Mouse (Mus musculus): ENCODE measurements around the gene Tnr.
A peak's percentile ranks its signal among the peaks of the same experiment; 100 is the strongest.

Tnr gene

DNA sequence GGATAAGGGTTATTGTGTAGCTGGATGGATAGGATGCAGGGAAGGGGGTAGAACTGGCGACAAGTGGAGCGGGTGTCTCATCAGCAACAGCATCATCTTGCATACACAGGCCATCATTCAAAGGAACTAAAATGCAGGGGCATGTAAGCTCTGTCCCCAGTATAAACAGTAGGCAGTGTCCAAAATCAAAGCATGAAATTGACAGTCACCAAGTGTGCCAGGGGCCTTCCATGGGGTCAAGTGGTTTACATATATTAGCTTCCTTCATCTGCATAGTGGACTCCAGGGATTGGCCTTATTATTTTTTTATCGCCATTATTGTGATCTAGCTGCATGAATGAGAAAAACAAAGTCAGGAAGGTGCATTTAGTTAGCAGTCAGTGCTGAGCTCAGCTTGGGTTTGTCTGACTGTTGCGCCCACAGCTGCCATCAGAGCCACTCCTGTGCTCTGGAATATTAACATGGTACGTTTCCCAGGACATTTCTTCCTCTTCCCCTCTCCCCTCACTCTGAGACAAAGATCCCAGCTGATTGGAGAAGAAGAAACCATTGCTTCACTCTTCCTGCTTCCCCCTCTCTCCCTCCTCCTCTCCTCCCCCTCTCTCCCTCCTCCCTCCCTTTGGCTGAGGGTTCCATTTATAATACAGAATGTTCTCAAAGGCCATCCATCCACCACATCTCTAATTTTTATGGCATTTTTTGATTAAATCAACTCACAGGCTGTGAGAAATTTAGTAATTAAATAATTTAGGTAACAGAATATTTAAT, 106.4 kb downstream of the Tnr start:
- DNase-seq (ENCODE audit: low spot score in 2 of 2) = no peak

DNA sequence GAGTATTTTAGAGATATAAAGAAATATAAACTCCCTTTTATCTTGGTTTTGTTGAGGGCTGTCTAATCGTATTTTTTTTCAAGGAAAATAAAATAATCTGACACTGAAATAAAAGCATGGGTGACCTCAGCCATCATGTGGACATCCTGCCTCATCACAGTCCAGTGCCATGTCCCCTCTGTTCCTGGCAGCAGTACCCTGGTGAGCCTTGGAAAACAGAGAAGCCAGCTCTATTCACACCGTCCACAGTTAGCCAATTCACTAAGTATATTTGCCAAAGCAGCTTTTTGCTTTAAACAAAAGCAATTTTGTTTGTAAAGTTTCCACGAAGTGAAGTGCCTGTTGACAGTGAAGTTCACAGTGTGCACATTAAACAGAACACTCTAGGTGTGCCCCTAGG, 109.0 kb downstream of the Tnr start:
- DNase-seq (ENCODE audit: low spot score in 2 of 2) = no peak

DNA sequence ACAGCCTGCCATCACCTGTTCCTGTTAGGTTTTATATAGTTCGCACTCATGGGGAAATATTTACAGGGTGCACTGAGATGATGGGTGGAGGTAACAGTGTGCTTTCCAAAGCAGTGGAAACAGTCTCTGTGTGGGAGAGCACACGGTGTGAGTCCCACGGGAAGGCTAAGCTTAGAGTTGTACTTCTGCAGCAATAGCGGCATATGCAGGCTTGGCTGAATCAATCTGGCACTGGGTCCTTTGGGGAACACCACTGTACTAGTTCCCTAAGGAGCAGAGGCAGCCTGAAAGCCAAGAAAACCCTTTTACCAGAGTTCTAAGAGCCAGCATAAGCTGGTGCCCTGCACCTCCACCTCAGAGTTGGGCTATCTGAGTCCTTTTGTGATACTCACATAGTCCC, 115.8 kb downstream of the Tnr start:
- no peak for DNase-seq (ENCODE audit: low spot score in 2 of 2)

DNA sequence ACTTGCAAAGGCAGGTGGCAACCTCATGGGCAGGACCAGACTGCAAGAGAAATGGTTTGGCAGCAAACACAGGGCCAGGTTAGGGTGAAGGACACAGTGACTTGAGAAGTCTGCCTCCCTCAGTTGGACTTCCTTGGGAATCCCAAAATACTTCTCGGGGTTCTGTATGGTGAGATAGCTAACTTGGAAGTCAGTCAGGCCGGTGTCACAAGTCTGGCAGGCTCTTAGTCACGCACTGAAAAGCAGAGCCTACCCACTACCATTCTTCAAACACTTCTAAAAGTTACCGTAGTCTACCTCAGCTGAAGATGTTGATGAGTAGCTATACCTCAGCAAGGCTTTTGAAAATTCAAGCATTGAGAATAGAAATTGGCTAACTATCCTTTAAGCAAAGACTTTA, 122.2 kb downstream of the Tnr start:
- no peak for DNase-seq (ENCODE audit: low spot score in 2 of 2)

DNA sequence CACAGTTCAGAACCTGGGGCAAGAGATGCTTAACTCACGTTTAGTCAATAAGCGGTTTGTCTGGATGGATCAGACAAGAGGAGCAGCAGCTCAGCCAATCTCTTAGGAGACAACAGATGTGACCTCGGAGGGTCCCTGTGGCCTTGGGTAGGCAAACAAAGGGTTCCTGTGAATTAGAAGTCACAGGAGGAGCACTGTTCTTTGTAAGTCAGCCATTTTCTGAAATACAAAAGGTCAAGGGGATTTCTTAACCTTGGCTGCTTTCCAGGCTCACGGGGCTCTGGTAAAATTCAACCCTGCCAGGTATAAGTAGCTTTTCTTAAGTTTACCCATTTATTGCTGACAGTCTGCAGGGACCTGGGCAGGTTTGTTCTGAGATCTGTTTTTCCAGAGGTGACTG, 126.9 kb downstream of the Tnr start:
- DNase-seq (ENCODE audit: low spot score in 2 of 2) = no peak

DNA sequence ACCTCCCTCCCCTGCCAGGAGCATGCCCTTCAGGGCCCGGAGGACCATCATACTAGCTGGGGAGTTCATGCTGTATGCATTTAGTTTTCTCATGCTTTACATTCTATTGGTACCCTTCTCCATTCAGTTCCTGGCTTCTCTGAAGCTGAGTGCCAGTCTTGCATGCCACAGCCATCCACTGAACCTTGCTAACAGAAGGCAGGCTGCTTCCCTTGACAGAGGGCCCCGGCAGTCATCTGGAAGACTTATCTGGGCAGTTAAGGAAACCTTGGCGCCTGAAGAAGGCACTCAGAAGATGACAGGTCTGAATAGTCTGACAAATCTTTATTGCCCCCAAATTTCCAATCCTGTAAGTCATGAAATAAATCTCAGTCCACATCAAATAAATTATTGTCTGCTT, 131.7 kb downstream of the Tnr start:
- no peak for DNase-seq (ENCODE audit: low spot score in 2 of 2)

DNA sequence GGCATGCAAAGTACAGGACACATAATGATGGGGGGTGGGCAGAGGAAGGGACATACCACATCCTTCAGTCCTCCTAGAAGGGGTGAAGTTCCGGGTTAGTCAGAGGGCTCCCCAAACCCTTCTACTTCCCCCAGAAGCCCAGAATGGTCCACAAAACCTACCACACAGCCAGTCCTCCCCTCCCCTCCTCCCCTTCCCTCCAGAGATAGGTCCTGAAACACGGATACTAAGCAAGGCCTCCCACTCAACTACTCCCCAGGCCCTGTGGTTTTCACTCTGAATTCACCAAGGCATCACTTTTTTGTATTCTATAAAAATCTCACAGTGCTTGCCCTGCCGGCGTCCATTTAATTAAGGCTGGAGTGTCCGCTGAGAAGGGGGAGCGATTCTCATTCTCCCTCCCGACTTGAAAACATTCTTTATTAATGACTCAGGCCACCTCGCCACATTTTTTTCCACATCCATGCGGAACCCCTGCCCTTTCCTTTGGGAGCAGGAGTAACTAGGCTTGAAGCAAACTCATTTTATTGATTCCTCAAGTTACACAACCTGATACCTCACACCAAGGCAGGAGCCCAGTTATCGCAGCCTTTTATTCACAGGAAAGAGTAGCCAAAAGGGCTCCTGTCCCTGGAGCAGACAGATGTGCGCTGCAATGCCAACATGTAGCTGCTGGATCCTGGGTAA, 134.4 kb downstream of the Tnr start:
- no peak for DNase-seq (ENCODE audit: low spot score in 2 of 2)

DNA sequence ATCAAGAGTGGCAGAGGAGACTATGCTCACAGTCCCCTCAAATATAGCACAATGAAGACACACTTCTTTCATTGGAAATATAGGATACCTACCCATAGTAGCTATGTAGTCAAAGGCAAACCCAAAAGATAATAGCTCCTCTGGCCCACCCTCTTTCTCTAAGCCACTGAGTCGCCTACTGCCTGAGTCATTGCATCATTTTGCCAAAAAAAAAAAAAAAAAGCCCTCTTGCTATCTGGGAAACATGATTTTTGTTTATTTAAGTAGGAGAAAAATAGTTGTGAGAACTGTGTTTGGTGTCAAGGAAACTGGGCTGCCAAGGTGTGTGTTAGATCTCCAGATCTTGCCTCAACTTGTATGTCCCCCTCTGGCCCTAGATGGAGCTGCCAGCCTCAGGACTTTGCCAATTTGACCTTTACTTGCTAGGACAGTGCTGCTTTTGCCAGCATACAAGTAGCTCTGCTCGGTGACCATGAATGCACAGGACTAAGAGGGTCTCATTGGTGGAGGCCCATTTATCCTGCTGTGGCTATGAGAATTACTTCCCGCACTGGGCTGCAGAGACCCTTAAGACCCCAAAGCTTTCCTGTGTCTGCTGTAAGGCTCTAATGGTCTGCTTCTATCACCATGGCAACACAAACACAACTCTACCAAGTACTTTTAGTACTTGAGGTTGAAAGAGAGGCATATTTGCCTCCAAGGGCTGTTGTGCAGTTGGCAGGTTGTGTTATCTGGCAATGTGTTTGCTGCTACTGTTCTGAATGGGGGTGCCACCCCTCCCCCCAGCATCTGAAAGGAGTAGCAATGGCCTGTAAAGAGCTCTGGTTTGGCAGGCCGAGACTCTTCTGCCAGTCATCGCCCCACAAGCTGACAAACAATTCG, 137.3 kb downstream of the Tnr start:
- DNase-seq (ENCODE audit: low spot score in 2 of 2) = peak in 1 of 2 experiments; percentile 21

DNA sequence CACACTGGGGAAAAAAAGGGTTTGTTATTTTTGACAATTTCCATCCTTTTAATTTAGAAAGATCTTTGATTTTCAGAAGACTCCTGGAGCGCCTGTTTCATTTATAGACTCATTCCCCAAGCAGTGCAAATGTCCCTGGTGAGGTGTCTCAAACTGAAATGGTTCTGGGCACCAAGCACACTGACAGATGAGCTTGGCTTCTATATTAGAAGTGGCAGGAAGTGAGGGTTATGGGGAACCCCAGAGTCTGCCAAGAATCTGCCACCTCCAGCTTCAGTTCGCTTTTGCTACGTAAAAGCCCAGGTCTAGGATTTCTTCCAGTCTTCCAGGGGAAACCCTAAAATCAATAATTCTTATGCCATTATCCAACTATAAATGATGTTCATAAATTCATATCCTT, 140.9 kb downstream of the Tnr start:
- DNase-seq (ENCODE audit: low spot score in 2 of 2) = no peak

DNA sequence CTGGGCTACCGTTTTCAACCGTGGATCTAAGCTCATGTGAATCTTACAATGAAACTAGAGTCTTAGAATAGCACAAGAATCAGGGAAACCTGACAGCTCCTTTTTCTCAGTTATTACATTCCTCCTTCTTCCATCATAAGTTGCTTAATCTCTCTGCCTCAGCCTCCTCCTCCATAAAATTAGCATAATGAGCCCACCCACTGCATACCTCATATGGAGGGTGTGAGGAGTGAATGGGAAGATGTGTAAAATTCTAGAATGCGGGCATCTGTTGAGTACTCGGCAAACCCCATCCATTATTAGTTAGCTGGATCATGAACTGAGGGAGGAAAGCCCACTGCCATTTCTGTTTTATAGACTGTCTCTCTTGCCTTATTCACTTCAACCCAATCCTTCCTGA, 141.4 kb downstream of the Tnr start:
- DNase-seq (ENCODE audit: low spot score in 2 of 2) = no peak

DNA sequence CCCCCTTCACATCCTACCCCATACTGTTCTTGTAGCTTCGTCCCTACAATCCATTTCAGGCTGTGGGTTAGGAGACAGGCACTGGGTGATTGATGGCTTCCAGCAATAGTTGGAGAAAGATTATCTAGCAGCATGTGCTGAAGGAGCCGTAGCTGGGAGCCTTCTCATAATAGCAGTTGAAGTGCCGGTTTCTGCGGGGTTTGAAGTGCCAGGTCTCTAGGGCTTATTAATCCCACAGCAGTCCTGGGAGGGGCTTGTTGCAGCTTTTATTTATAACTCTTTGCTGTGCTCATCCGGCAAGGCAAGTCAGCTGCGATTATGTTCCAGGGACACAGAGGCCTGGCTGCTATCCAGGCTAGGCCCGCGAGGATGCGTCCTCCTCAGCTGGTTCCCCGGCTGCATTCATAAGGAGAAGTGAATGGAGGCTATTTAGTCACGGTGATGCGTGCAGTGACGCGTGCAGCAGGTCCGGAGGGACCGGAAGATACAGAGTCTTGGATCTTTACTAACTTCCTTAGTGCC, 147.1 kb downstream of the Tnr start:
- peak in 1 of 2 experiments; percentile 59 for DNase-seq (ENCODE audit: low spot score in 2 of 2)

DNA sequence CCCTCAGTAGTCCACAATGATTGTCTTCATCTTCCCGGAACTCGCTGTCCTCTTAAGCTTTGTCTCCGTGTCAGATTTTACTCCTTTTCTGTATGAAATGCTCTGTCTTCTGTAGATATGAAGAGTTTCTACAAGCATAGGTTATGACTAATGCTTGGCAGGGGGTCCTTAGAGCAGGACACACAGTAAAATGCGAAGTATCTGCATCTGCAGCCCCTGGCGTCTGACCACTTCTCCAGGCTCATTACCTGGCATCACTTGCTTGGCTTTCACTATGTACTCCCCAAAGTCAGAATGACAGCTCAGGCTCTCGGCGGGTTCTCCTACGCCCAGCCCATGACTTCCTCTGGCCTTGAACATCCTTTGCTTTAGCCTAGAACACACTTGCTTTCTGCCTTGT, 147.6 kb downstream of the Tnr start:
- DNase-seq (ENCODE audit: low spot score in 2 of 2) = no peak

DNA sequence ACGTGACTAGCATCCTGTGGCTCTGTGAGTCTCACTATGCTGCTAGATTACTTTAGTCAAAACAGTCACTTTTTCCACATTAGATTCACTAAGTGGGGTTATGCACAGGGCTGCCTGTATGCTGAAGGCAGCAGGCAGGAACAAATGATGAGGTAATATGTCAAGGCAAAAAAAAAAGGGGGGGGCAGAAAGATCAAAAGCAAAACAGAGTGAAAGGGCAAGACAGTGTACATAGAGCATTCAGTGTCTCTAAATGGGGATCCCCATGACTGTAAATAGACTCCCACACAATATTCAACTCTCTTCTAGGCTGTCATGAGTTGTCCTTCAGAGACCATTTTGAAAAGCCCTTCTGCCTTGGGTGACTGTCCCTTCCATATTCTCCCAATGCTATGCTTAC, 150.7 kb downstream of the Tnr start:
- DNase-seq (ENCODE audit: low spot score in 2 of 2) = no peak

DNA sequence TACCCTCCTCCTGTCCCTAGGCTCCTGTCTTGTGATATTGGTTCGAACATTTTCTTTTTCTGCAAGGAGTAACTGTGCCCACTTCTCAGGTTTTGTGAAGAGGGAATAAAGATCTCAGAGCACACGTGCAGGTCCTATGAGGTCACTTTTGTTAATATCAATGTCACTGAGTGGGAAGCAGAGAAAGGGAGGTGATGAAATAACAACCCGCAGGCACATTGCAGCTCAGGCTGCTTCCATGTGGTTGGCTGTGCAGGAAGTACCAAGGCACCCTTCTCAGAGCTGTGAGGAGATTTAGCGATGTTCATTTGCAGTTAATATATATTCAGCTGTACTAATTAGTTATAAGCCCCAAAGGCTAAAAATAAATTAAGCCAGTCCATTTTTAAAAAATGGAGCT, 151.9 kb downstream of the Tnr start:
- no peak for DNase-seq (ENCODE audit: low spot score in 2 of 2)

DNA sequence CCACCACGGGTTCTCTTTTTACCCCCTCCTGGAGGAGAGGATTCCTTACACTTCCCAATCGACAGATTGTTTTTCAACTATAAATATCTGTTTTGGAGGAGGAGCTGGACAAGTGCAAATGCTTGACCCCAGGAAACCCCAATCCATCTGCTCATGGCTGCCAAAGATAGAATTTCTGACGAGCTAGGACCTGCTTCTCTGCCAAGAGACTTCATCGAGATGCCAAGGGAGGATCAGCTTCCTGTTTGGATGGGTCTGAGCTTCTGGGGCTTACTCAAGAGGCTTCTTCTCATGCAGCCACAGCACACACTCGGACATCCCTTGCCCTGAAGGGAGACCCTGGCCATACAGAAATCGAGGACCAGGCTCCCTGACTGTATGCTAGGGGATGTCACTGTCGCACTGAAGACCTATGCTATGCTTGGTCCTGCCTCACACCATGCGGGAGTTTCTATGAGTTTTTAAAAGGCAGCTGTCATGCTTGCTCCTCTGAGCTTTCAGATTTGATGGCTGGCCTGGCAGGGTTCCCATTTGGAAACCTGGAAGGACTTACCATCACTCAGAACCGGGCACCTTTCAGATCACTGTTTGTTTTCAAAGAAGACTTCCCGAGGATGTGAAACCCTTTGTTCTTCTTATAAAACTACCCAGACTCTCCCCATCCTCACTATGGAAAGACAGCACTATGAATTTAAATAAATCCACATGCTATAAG, 154.8 kb downstream of the Tnr start:
- DNase-seq (ENCODE audit: low spot score in 2 of 2) = no peak

DNA sequence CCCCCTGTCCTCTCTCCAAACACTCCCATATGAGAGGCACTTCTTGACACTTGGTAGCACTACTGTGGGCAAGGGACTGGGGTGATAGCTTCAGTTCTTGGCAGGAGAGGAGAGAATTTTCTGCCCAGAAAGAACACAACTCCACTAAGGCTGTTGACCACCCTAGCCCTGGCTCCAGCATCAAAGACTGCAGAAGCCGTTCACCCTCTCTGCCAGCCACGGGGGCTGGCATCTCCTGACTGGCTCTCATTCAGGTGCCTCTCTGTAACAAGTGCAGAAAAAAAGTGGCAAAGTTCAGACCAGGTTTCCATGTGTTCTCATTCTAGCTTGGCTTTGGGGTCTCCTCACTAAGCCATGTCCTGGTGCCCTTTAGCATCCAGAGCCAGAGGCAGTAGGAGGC, 157.7 kb downstream of the Tnr start:
- DNase-seq (ENCODE audit: low spot score in 2 of 2) = no peak

DNA sequence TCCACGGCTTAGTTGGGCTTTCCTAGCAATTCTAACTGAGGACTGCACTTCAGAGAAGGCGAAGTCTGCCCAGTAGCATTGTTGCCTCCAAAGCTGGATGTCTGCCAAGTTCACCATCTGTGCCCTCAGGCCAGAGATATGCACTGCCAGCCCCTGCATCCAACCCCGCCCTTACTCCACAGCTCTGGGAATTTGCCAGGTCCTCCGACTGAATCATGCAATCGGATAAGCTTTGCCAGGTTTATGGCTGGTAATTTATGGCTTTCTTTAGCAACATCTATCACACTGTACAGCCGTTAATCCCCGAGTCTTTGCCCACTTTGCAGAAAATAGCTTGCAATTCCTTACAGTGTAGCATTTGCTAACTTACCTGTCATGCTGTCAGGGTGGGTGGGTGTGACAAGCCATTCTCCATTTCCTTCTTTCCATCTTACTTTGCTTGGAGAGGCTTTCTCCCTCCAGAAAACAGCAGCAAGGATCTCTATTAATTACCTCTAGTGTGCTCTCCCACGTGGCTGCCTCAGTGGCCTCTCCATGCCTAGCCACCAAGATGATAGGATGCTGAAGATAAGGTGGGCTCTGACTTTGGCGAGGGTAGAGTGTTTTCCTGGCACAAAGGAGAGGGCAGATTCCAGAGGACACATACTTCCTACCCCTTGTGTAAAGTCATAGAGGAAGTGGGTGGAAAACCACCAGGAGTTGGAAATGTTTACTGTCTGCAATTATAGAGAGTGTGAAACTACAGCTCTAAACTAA, 163.1 kb downstream of the Tnr start:
- peak; percentile 46 to 94 for DNase-seq (ENCODE audit: low spot score in 2 of 2)

DNA sequence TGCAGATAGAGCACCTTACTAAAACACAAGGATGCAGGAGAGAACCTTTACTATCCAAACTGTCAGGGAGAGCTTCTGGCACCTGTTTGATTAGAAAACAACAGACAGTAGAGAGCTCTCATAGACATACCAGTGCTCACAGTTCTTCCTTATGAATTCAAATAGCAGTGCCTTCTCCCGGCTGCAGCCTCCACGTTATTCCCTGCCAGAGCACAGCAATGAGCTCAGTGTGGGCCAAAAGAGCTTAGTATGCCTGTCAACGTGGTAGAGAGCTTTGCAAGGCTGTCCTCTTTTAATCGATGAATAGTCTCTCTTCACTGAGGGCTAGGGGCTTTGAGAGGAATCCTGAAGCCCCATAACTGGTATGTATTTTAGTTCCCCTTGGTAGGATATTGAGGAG, 173.1 kb downstream of the Tnr start:
- DNase-seq (ENCODE audit: low spot score in 2 of 2) = no peak

DNA sequence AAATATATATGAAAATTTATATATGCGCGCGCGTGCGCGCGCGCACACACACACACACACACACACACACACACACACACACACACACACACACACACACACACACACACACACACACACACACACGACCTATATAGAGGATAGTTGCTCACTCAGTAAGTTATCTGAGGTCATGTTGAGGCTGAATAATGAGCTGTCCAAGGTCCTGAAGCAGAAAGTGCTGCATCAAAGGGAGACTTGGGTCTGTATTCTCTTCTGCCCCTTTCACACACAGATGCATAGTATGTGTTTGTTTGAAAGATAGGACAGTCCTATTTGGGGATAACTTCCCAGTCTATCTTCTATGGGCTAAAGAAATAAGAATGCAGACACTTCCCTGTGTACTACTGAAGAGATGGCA, 178.5 kb downstream of the Tnr start:
- DNase-seq (ENCODE audit: low spot score in 2 of 2) = no peak

DNA sequence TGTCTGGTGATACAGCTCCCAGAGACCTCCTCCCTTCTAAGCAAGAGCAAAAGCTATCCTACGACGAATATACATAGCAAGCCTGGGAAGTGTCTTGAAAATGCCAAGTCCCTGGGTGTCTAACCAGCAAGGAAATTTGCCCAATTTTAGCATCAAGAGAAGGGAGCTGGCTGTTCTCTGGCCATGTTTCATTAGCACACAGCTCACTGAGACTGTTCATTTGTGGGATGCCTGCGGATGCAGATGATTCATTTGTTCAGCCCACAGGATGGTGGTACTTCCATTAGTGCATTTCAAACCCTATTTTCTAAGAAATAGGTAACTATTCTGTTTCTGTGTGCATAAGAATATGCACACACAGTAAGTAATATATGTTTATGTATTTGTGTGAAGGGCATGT, 181.4 kb downstream of the Tnr start:
- no peak for DNase-seq (ENCODE audit: low spot score in 2 of 2)

DNA sequence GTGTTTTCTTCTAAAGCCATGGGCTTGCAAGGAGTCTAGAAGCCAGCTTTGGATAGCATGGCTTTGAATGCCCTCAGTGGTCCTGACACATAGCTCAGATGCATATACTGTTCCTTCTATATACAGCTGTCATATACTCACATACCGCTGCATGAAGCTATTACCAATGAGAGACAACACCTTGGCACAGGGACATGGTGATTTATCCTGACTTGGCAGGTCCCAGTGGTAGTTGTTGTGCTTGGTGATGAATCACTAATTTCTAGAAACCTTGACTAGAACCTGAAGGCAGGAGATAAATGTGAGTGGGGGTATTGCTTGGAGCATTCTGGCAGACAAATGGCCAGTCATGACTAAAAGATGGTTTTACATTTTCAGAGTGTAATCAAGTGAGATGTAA, 192.7 kb downstream of the Tnr start:
- no peak for DNase-seq (ENCODE audit: low spot score in 2 of 2)

Measured in cerebellum, postnatal 4 days (tissue).